Mouse (Mus musculus): ENCODE results near the gene Luc7l2. TPM values are rescaled to one million over a fixed set of nuclear protein-coding genes. Genes with fewer than 3 reads are reported as not detected.

The Luc7l2 gene
- polyA plus RNA-seq (2015; fragmentation: Nextera tagmentation; extraction: Ambion mirVana): 35.8 and 40.7 TPM in 2 replicates

- ATAC-seq: peak; percentile 92
- Histone ChIP-seq H3K9ac (ENCODE audit: low read depth, low read length) (peak within 1 kb of the TSS; percentile 86), H3K27ac (ENCODE audit: low read length) (peak within 1 kb of the TSS; percentile 99), H3K4me1 (ENCODE audit: control insufficient read depth, insufficient read depth, low read length) (peaks cover 19% of the 10 kb centered on the region), H3K4me3 (ENCODE audit: low read depth, low read length) (peak within 1 kb of the TSS; percentile 54), H3K9me3 (replicated peaks; ENCODE audit: control insufficient read depth, low read length, poor library complexity, severe bottlenecking) (no peaks in the 10 kb centered on the region), H3K36me3 (ENCODE audit: control insufficient read depth, insufficient read depth, low read length) (no peaks in the 10 kb centered on the region), H3K27me3 (ENCODE audit: control insufficient read depth, insufficient read depth, low read depth, low read length) (no peaks in the 10 kb centered on the region), H3K4me2 (ENCODE audit: low read length) (peak within 1 kb of the TSS; percentile 79)
- under 1% methylated on average over 83 of the region's 98 CpGs for WGBS
Observed at GRCm38 (mm10) chr6:38551062-38551988, at the start of gene Luc7l2. Luc7l2 (plus strand) TSS chr6:38551334.

GRCm38 (mm10) chr6:38512096-38512495 lies 39.0 kb upstream of the Luc7l2 start:
- no peak overlapping the region for H3K27ac ChIP-seq (ENCODE audit: low read length)
- no peaks in the 10 kb centered on the region for H3K27me3 ChIP-seq (ENCODE audit: control insufficient read depth, insufficient read depth, low read depth, low read length)
- no peaks in the 10 kb centered on the region for H3K36me3 ChIP-seq (ENCODE audit: control insufficient read depth, insufficient read depth, low read length)
- ATAC-seq: no peak
- H3K4me2 ChIP-seq (ENCODE audit: low read length): no peak overlapping the region
- H3K9ac ChIP-seq (ENCODE audit: low read depth, low read length): no peak overlapping the region
- H3K9me3 ChIP-seq (replicated peaks; ENCODE audit: control insufficient read depth, low read length, poor library complexity, severe bottlenecking): no peaks in the 10 kb centered on the region
- WGBS: 92% methylated on average over 1 of the region's 1 CpGs
- no peaks in the 10 kb centered on the region for H3K4me1 ChIP-seq (ENCODE audit: control insufficient read depth, insufficient read depth, low read length)
- H3K4me3 ChIP-seq (ENCODE audit: low read depth, low read length): no peak overlapping the region

GRCm38 (mm10) chr6:38512830-38513229 lies 38.3 kb upstream of the Luc7l2 start:
- Histone ChIP-seq H3K4me1 (ENCODE audit: control insufficient read depth, insufficient read depth, low read length) (no peaks in the 10 kb centered on the region), H3K36me3 (ENCODE audit: control insufficient read depth, insufficient read depth, low read length) (no peaks in the 10 kb centered on the region), H3K27ac (ENCODE audit: low read length) (no peak overlapping the region), H3K9me3 (replicated peaks; ENCODE audit: control insufficient read depth, low read length, poor library complexity, severe bottlenecking) (no peaks in the 10 kb centered on the region), H3K27me3 (ENCODE audit: control insufficient read depth, insufficient read depth, low read depth, low read length) (no peaks in the 10 kb centered on the region), H3K4me3 (ENCODE audit: low read depth, low read length) (no peak overlapping the region), H3K4me2 (ENCODE audit: low read length) (no peak overlapping the region), H3K9ac (ENCODE audit: low read depth, low read length) (no peak overlapping the region)
- ATAC-seq: no peak

GRCm38 (mm10) chr6:38515201-38515600 lies 35.9 kb upstream of the Luc7l2 start:
- H3K4me2 ChIP-seq (ENCODE audit: low read length): no peak overlapping the region
- no peaks in the 10 kb centered on the region for H3K36me3 ChIP-seq (ENCODE audit: control insufficient read depth, insufficient read depth, low read length)
- no peaks in the 10 kb centered on the region for H3K27me3 ChIP-seq (ENCODE audit: control insufficient read depth, insufficient read depth, low read depth, low read length)
- 86% methylated on average over 4 of the region's 4 CpGs for WGBS
- H3K4me3 ChIP-seq (ENCODE audit: low read depth, low read length): no peak overlapping the region
- ATAC-seq: no peak
- H3K9me3 ChIP-seq (replicated peaks; ENCODE audit: control insufficient read depth, low read length, poor library complexity, severe bottlenecking): no peaks in the 10 kb centered on the region
- no peak overlapping the region for H3K27ac ChIP-seq (ENCODE audit: low read length)
- no peak overlapping the region for H3K9ac ChIP-seq (ENCODE audit: low read depth, low read length)
- H3K4me1 ChIP-seq (ENCODE audit: control insufficient read depth, insufficient read depth, low read length): no peaks in the 10 kb centered on the region

- ATAC-seq: no peak
- WGBS: 33% methylated on average over 8 of the region's 8 CpGs
- Histone ChIP-seq H3K36me3 (ENCODE audit: control insufficient read depth, insufficient read depth, low read length) (no peaks in the 10 kb centered on the region), H3K27me3 (ENCODE audit: control insufficient read depth, insufficient read depth, low read depth, low read length) (no peaks in the 10 kb centered on the region), H3K9me3 (replicated peaks; ENCODE audit: control insufficient read depth, low read length, poor library complexity, severe bottlenecking) (no peaks in the 10 kb centered on the region), H3K9ac (ENCODE audit: low read depth, low read length) (no peak overlapping the region), H3K4me1 (ENCODE audit: control insufficient read depth, insufficient read depth, low read length) (no peaks in the 10 kb centered on the region), H3K27ac (ENCODE audit: low read length) (no peak overlapping the region), H3K4me3 (ENCODE audit: low read depth, low read length) (no peak overlapping the region), H3K4me2 (ENCODE audit: low read length) (no peak overlapping the region)
Observed at GRCm38 (mm10) chr6:38523851-38524250, 27.3 kb upstream of the Luc7l2 start.

GRCm38 (mm10) chr6:38531211-38531820 lies 19.8 kb upstream of the Luc7l2 start:
- WGBS: 68% methylated on average over 5 of the region's 5 CpGs

GRCm38 (mm10) chr6:38532500-38533420 lies 18.4 kb upstream of the Luc7l2 start:
- 5% methylated on average over 25 of the region's 25 CpGs for WGBS
- Histone ChIP-seq H3K4me1 (ENCODE audit: control insufficient read depth, insufficient read depth, low read length) (peaks cover 9% of the 10 kb centered on the region), H3K36me3 (ENCODE audit: control insufficient read depth, insufficient read depth, low read length) (no peaks in the 10 kb centered on the region), H3K27me3 (ENCODE audit: control insufficient read depth, insufficient read depth, low read depth, low read length) (no peaks in the 10 kb centered on the region), H3K4me2 (ENCODE audit: low read length) (peak overlapping the region; percentile 74), H3K4me3 (ENCODE audit: low read depth, low read length) (peak overlapping the region; percentile 63), H3K9me3 (replicated peaks; ENCODE audit: control insufficient read depth, low read length, poor library complexity, severe bottlenecking) (no peaks in the 10 kb centered on the region), H3K9ac (ENCODE audit: low read depth, low read length) (peak overlapping the region; percentile 55), H3K27ac (ENCODE audit: low read length) (peak overlapping the region; percentile 96)
- peak; percentile 61 for ATAC-seq

More at GRCm38 (mm10) chr6:38531211-38531820, 19.8 kb upstream of the Luc7l2 start:
- no peaks in the 10 kb centered on the region for H3K27me3 ChIP-seq (ENCODE audit: control insufficient read depth, insufficient read depth, low read depth, low read length)
- H3K27ac ChIP-seq (ENCODE audit: low read length): no peak overlapping the region
- no peaks in the 10 kb centered on the region for H3K9me3 ChIP-seq (replicated peaks; ENCODE audit: control insufficient read depth, low read length, poor library complexity, severe bottlenecking)
- no peak overlapping the region for H3K4me3 ChIP-seq (ENCODE audit: low read depth, low read length)
- no peaks in the 10 kb centered on the region for H3K36me3 ChIP-seq (ENCODE audit: control insufficient read depth, insufficient read depth, low read length)
- no peak overlapping the region for H3K4me2 ChIP-seq (ENCODE audit: low read length)
- no peak overlapping the region for H3K9ac ChIP-seq (ENCODE audit: low read depth, low read length)
- no peak for ATAC-seq
- H3K4me1 ChIP-seq (ENCODE audit: control insufficient read depth, insufficient read depth, low read length): peaks cover 9% of the 10 kb centered on the region

- peak within 1 kb of the TSS; percentile 96 for H3K27ac ChIP-seq (ENCODE audit: low read length)
- WGBS: 7% methylated on average over 41 of the region's 41 CpGs
Observed at GRCm38 (mm10) chr6:38533428-38534405, 17.4 kb upstream of the Luc7l2 start, which contains the start of gene Fmc1. Fmc1 (plus strand) TSS chr6:38533502.

More at GRCm38 (mm10) chr6:38533428-38534405, 17.4 kb upstream of the Luc7l2 start, which contains the start of gene Fmc1:
- H3K36me3 ChIP-seq (ENCODE audit: control insufficient read depth, insufficient read depth, low read length): no peaks in the 10 kb centered on the region
- peak; percentile 94 for ATAC-seq
- peaks cover 9% of the 10 kb centered on the region for H3K4me1 ChIP-seq (ENCODE audit: control insufficient read depth, insufficient read depth, low read length)
- peak within 1 kb of the TSS; percentile 94 for H3K9ac ChIP-seq (ENCODE audit: low read depth, low read length)
- no peaks in the 10 kb centered on the region for H3K27me3 ChIP-seq (ENCODE audit: control insufficient read depth, insufficient read depth, low read depth, low read length)
- peak within 1 kb of the TSS; percentile 74 for H3K4me2 ChIP-seq (ENCODE audit: low read length)
- no peaks in the 10 kb centered on the region for H3K9me3 ChIP-seq (replicated peaks; ENCODE audit: control insufficient read depth, low read length, poor library complexity, severe bottlenecking)
- H3K4me3 ChIP-seq (ENCODE audit: low read depth, low read length): peak within 1 kb of the TSS; percentile 63

Measured in midbrain, embryonic 16.5 days (tissue).